Mouse (Mus musculus): ENCODE measurements around the gene Zfp869. TPM values are rescaled to one million over a fixed set of nuclear protein-coding genes. Genes with fewer than 3 reads are reported as not detected.

Gene Zfp869
- total and polyA plus RNA-seq, 3 experiments: 15.2 to 30.6 (median 16.0) TPM

- Histone ChIP-seq H3K27me3 (replicated peaks) (no peaks in the 10 kb centered on the region), H3K9ac (ENCODE audit: insufficient read depth, low read depth) (no peak overlapping the region), H3K9me3 (replicated peaks; ENCODE audit: low read length) (no peaks in the 10 kb centered on the region), H3K79me2 (replicated peaks; ENCODE audit: control insufficient read depth, extremely low read depth, insufficient read depth, poor library complexity, severe bottlenecking) (no peaks in the 10 kb centered on the region), H3K4me1 (ENCODE audit: control insufficient read depth in 1 of 2, insufficient read depth in 2 of 2) (no peaks in the 10 kb centered on the region), H3K4me3 (replicated peaks in 1 of 3; ENCODE audit: low read depth in 2 of 3, low read length in 2 of 3, poor library complexity in 1 of 3) (no peak overlapping the region), H3K27ac (ENCODE audit: insufficient read depth, low read depth) (no peak overlapping the region), H3K4me2 (ENCODE audit: insufficient read depth, low read depth, poor library complexity, severe bottlenecking) (no peak overlapping the region), H3K36me3 (replicated peaks in 1 of 2; ENCODE audit: control insufficient read depth in 1 of 2, insufficient read depth in 1 of 2, low read length in 1 of 2) (peaks cover 0 to 8% of the 10 kb centered on the region in 2 experiments)
- in situ Hi-C loops (cut with MboI; ENCODE audit: low pct_ligation_motif_present, low pct_unique_long_range_greater_than_20kb, low sequenced_read_pairs): no loop called here
- TF ChIP-seq ZNF384 (IDR thresholded peaks at IDR 0.05; ENCODE audit: low read depth, low read length): no peak
- dilution Hi-C loops (cut with MboI; ENCODE audit: extremely low pct_ligation_motif_present, extremely low pct_unique_long_range_greater_than_20kb, low sequenced_read_pairs): no loop called here
- DNase-seq (ENCODE audit: extremely low read depth): no peak
Observed at GRCm38 (mm10) chr8:69661294-69661693, 49.2 kb downstream of the Zfp869 start.

Other genes with a start within 250 kb of the Zfp869 start
- not detected in 2 replicates for gene Gm7697, start 187.7 kb downstream of the Zfp869 start, total RNA-seq (2012; rRNA removed)
- gene Gm7697, start 187.7 kb downstream of the Zfp869 start, total RNA-seq (2014; rRNA removed): not detected in 2 replicates
- not detected in 2 replicates for gene Gm7697, start 187.7 kb downstream of the Zfp869 start, polyA plus RNA-seq (2012; ENCODE audit: insufficient read length, low read depth)
- gene Zfp868, start 85.2 kb downstream of the Zfp869 start, total RNA-seq (2012; rRNA removed): 7.1 and 7.7 TPM in 2 replicates
- 16.2 and 17.6 TPM in 2 replicates for gene Zfp868, start 85.2 kb downstream of the Zfp869 start, total RNA-seq (2014; rRNA removed)
- 9.8 and 12.3 TPM in 2 replicates for gene Zfp868, start 85.2 kb downstream of the Zfp869 start, polyA plus RNA-seq (2012; ENCODE audit: insufficient read length, low read depth)
- 0.38 and 0.55 TPM in 2 replicates for gene Zfp964, start 56.2 kb downstream of the Zfp869 start, total RNA-seq (2012; rRNA removed)
- gene Zfp964, start 56.2 kb downstream of the Zfp869 start, total RNA-seq (2014; rRNA removed): 0.63 and 0.78 TPM in 2 replicates
- gene Zfp964, start 56.2 kb downstream of the Zfp869 start, polyA plus RNA-seq (2012; ENCODE audit: insufficient read length, low read depth): 0.37 and 0.55 TPM in 2 replicates
- gene Zfp963, start 39.2 kb upstream of the Zfp869 start, total RNA-seq (2012; rRNA removed): 1.9 and 2.2 TPM in 2 replicates
- 4.8 and 6.0 TPM in 2 replicates for gene Zfp963, start 39.2 kb upstream of the Zfp869 start, total RNA-seq (2014; rRNA removed)
- gene Zfp963, start 39.2 kb upstream of the Zfp869 start, polyA plus RNA-seq (2012; ENCODE audit: insufficient read length, low read depth): 4.7 and 5.5 TPM in 2 replicates
- gene Gm20422, start 64.2 kb upstream of the Zfp869 start, total RNA-seq (2012; rRNA removed): 1.4 and 2.1 TPM in 2 replicates
- gene Gm20422, start 64.2 kb upstream of the Zfp869 start, total RNA-seq (2014; rRNA removed): 0.49 and 1.6 TPM in 2 replicates
- 2.0 and 2.8 TPM in 2 replicates for gene Gm20422, start 64.2 kb upstream of the Zfp869 start, polyA plus RNA-seq (2012; ENCODE audit: insufficient read length, low read depth)
- gene Atp13a1, start 80.4 kb upstream of the Zfp869 start, total RNA-seq (2012; rRNA removed): 53.3 and 58.4 TPM in 2 replicates
- gene Atp13a1, start 80.4 kb upstream of the Zfp869 start, total RNA-seq (2014; rRNA removed): 36.6 and 36.8 TPM in 2 replicates
- 46.9 and 51.0 TPM in 2 replicates for gene Atp13a1, start 80.4 kb upstream of the Zfp869 start, polyA plus RNA-seq (2012; ENCODE audit: insufficient read length, low read depth)
- gene Zfp866, start 80.5 kb upstream of the Zfp869 start, total RNA-seq (2012; rRNA removed): 14.3 and 15.4 TPM in 2 replicates
- 14.8 and 16.0 TPM in 2 replicates for gene Zfp866, start 80.5 kb upstream of the Zfp869 start, total RNA-seq (2014; rRNA removed)
- gene Zfp866, start 80.5 kb upstream of the Zfp869 start, polyA plus RNA-seq (2012; ENCODE audit: insufficient read length, low read depth): 14.4 and 15.6 TPM in 2 replicates
- gene Gmip, start 98.0 kb upstream of the Zfp869 start, total RNA-seq (2012; rRNA removed): 48.1 and 49.2 TPM in 2 replicates
- 22.2 and 25.4 TPM in 2 replicates for gene Gmip, start 98.0 kb upstream of the Zfp869 start, total RNA-seq (2014; rRNA removed)
- 54.3 and 81.8 TPM in 2 replicates for gene Gmip, start 98.0 kb upstream of the Zfp869 start, polyA plus RNA-seq (2012; ENCODE audit: insufficient read length, low read depth)
- gene Lpar2, start 111.7 kb upstream of the Zfp869 start, total RNA-seq (2012; rRNA removed): 1.1 and 1.2 TPM in 2 replicates
- gene Lpar2, start 111.7 kb upstream of the Zfp869 start, total RNA-seq (2014; rRNA removed): 0.74 and 0.82 TPM in 2 replicates
- 2.5 and 3.0 TPM in 2 replicates for gene Lpar2, start 111.7 kb upstream of the Zfp869 start, polyA plus RNA-seq (2012; ENCODE audit: insufficient read length, low read depth)
- gene Pbx4, start 121.8 kb upstream of the Zfp869 start, total RNA-seq (2012; rRNA removed): 3.1 and 5.9 TPM in 2 replicates
- 1.0 and 1.5 TPM in 2 replicates for gene Pbx4, start 121.8 kb upstream of the Zfp869 start, total RNA-seq (2014; rRNA removed)
- gene Pbx4, start 121.8 kb upstream of the Zfp869 start, polyA plus RNA-seq (2012; ENCODE audit: insufficient read length, low read depth): 2.4 and 3.5 TPM in 2 replicates
- 0.08 TPM in 2 replicates for gene Cilp2, start 177.0 kb upstream of the Zfp869 start, total RNA-seq (2012; rRNA removed)
- gene Cilp2, start 177.0 kb upstream of the Zfp869 start, total RNA-seq (2014; rRNA removed): 0.04 TPM in 1 of 2 replicates, not detected in the other
- 0.07 TPM in 1 of 2 replicates, not detected in the other for gene Cilp2, start 177.0 kb upstream of the Zfp869 start, polyA plus RNA-seq (2012; ENCODE audit: insufficient read length, low read depth)
- gene Tssk6, start 191.5 kb upstream of the Zfp869 start, total RNA-seq (2012; rRNA removed): 1.5 and 1.8 TPM in 2 replicates
- gene Tssk6, start 191.5 kb upstream of the Zfp869 start, total RNA-seq (2014; rRNA removed): 0.35 and 0.44 TPM in 2 replicates
- gene Tssk6, start 191.5 kb upstream of the Zfp869 start, polyA plus RNA-seq (2012; ENCODE audit: insufficient read length, low read depth): 1.7 and 2.3 TPM in 2 replicates
- 153 and 177 TPM in 2 replicates for gene Ndufa13, start 191.8 kb upstream of the Zfp869 start, total RNA-seq (2012; rRNA removed)
- gene Ndufa13, start 191.8 kb upstream of the Zfp869 start, total RNA-seq (2014; rRNA removed): 60.9 and 74.7 TPM in 2 replicates
- 90.1 and 104 TPM in 2 replicates for gene Ndufa13, start 191.8 kb upstream of the Zfp869 start, polyA plus RNA-seq (2012; ENCODE audit: insufficient read length, low read depth)
- gene Yjefn3, start 192.0 kb upstream of the Zfp869 start, total RNA-seq (2012; rRNA removed): 8.0 and 9.5 TPM in 2 replicates
- gene Yjefn3, start 192.0 kb upstream of the Zfp869 start, total RNA-seq (2014; rRNA removed): 3.3 and 3.6 TPM in 2 replicates
- 8.4 and 10.5 TPM in 2 replicates for gene Yjefn3, start 192.0 kb upstream of the Zfp869 start, polyA plus RNA-seq (2012; ENCODE audit: insufficient read length, low read depth)